Mouse (Mus musculus) heart, postnatal 0 days (tissue): ENCODE measurements around the gene Tmem26. TPM values are rescaled to one million over a fixed set of nuclear protein-coding genes. Genes with fewer than 3 reads are reported as not detected.
"Not testable (repeated sequence)": the region's sequence is repeated elsewhere in the genome, so short reads cannot be mapped to it uniquely, and the experiment has no call there.

Experiments used
- ATAC-seq: fragments of 200-750 bp; cut with Nextera tagmentation; 2 replicates; pipeline ENCODE4 v1.8.0; 2017; ENCODE audit warnings: low read depth, moderate number of reproducible peaks, moderate library complexity; ENCODE audit not compliant: insufficient read depth
- DNase-seq: peaks from one replicate; pipeline ENCODE4 v3.0.0-alpha.2; 2016; ENCODE audit warnings: low spot score
- H3K27ac ChIP-seq: fragments of 300-500 bp; sonication (generic); 2 replicates; pipeline ENCODE4 v1.5.1; 2014; ENCODE audit warnings: low read depth, mild to moderate bottlenecking
- H3K27me3 ChIP-seq: fragments of 300-500 bp; sonication (generic); 2 replicates; pipeline ENCODE4 v1.6.1; 2014; ENCODE audit warnings: low read length, mixed read lengths; ENCODE audit not compliant: control insufficient read depth, insufficient read depth
- H3K36me3 ChIP-seq: fragments of 300-500 bp; sonication (generic); replicated peaks from 2 replicates; pipeline ENCODE4 v1.6.1; 2014; ENCODE audit warnings: low read length, mixed read lengths; ENCODE audit not compliant: control insufficient read depth, insufficient read depth
- H3K4me1 ChIP-seq: fragments of 300-500 bp; sonication (generic); 2 replicates; pipeline ENCODE4 v1.6.1; 2014; ENCODE audit warnings: antibody characterized with exemption; ENCODE audit not compliant: control insufficient read depth, insufficient read depth
- H3K4me2 ChIP-seq: fragments of 300-500 bp; sonication (generic); 2 replicates; pipeline ENCODE4 v1.6.1; 2014; ENCODE audit warnings: low read depth, mild to moderate bottlenecking, low read length, moderate library complexity
- H3K4me3 ChIP-seq: fragments of 300-500 bp; sonication (generic); 2 replicates; pipeline ENCODE4 v1.5.1; 2014; ENCODE audit warnings: low read depth, low read length
- H3K9ac ChIP-seq: fragments of 300-500 bp; sonication (generic); replicated peaks from 2 replicates; pipeline ENCODE4 v1.6.1; 2014; ENCODE audit warnings: low read depth, low read length, mixed read lengths
- H3K9me3 ChIP-seq: fragments of 300-500 bp; sonication (generic); replicated peaks from 2 replicates; pipeline ENCODE4 v1.6.1; 2016; ENCODE audit warnings: low read length; ENCODE audit not compliant: control insufficient read depth
- CTCF ChIP-seq: IDR thresholded peaks from 2 replicates; pipeline ENCODE4 v1.5.1; 2016; ENCODE audit warnings: antibody characterized with exemption, control low read depth, low read depth
- EP300 ChIP-seq: IDR thresholded peaks from 2 replicates; pipeline ENCODE4 v1.6.1; 2016; ENCODE audit warnings: antibody characterized with exemption, low read depth
- WGBS: fragments of 180-500 bp; shearing (Covaris S2); extraction: QIAGEN DNeasy Blood & Tissue Kit; methylation state at CpG from one replicate; pipeline ENCODE4 v1.1.7; 2014; 5-methylcytosine and 5-hydroxymethylcytosine counted together
- polyA plus RNA-seq: library from polyadenylated mRNA; unstranded; fragments of >200 nt; fragmentation: Nextera tagmentation; extraction: Ambion mirVana; gene quantifications from 2 replicates; pipeline ENCODE4 v1.2.1, GENCODE M21; 2015
- total RNA-seq: library from RNA; depleted of rRNA; stranded (reverse); fragments of >200 nt; gene quantifications from 2 replicates; pipeline ENCODE4 v1.2.3, GENCODE M21; 2014; ENCODE audit warnings: low replicate concordance

Gene Tmem26
- total and polyA plus RNA-seq, 2 experiments from 2014 or later = 0.23 to 0.82 TPM

- peak overlapping the region; percentile 57 for H3K4me3 ChIP-seq
- no peak for TF ChIP-seq EP300
- TF ChIP-seq CTCF = no peak
- ATAC-seq = no peak
These were observed 895 bp downstream of the Tmem26 start for GRCm38 (mm10) chr10:68724361-68724720.

GRCm38 (mm10) chr10:68727464-68727863 is 4.0 kb downstream of the Tmem26 start:
- H3K27me3 ChIP-seq = peaks cover 8% of the 10 kb centered on the region; the same call in 1 of the 2 replicates
- H3K27ac ChIP-seq = no peak overlapping the region
- ATAC-seq (no peak), DNase-seq (no peak)
- H3K4me3 ChIP-seq = no peak overlapping the region
- H3K9ac ChIP-seq = no peak overlapping the region
- no peaks in the 10 kb centered on the region for H3K9me3 ChIP-seq
- no peak overlapping the region for H3K4me2 ChIP-seq
- TF ChIP-seq CTCF (no peak), EP300 (no peak)
- H3K4me1 ChIP-seq = peaks cover 13% of the 10 kb centered on the region
- WGBS = 63% methylated on average over 5 of the region's 5 CpGs
- H3K36me3 ChIP-seq = no peaks in the 10 kb centered on the region

More at GRCm38 (mm10) chr10:68724361-68724720, 895 bp downstream of the Tmem26 start:
- Histone ChIP-seq H3K36me3 (no peaks in the 10 kb centered on the region), H3K4me1 (peaks cover 13% of the 10 kb centered on the region), H3K9me3 (no peaks in the 10 kb centered on the region), H3K27ac (no peak overlapping the region), H3K4me2 (peak overlapping the region; percentile 92), H3K27me3 (peaks cover 8% of the 10 kb centered on the region; the same call in 1 of the 2 replicates), H3K9ac (no peak overlapping the region)
- 2% methylated on average over 11 of the region's 11 CpGs for WGBS
- DNase-seq = no peak

- 84% methylated on average over 3 of the region's 3 CpGs for WGBS
- Histone ChIP-seq H3K4me1 (no peaks in the 10 kb centered on the region), H3K4me3 (no peak overlapping the region), H3K9me3 (no peaks in the 10 kb centered on the region), H3K27ac (no peak overlapping the region), H3K27me3 (no peaks in the 10 kb centered on the region), H3K9ac (no peak overlapping the region), H3K4me2 (no peak overlapping the region), H3K36me3 (no peaks in the 10 kb centered on the region)
- TF ChIP-seq CTCF (no peak), EP300 (no peak)
- DNase-seq (no peak), ATAC-seq (no peak)
These were observed 12.2 kb downstream of the Tmem26 start for GRCm38 (mm10) chr10:68735621-68736020.

- no peaks in the 10 kb centered on the region for H3K36me3 ChIP-seq
- no peak overlapping the region for H3K9ac ChIP-seq
- H3K4me3 ChIP-seq = no peak overlapping the region
- no peak for DNase-seq
- no peak for ATAC-seq
- WGBS = 60% methylated on average over 7 of the region's 7 CpGs
- no peaks in the 10 kb centered on the region for H3K9me3 ChIP-seq
- H3K27ac ChIP-seq = no peak overlapping the region
- TF ChIP-seq CTCF = no peak
- no peak for TF ChIP-seq EP300
- H3K4me2 ChIP-seq = no peak overlapping the region
- H3K27me3 ChIP-seq = no peaks in the 10 kb centered on the region
- no peaks in the 10 kb centered on the region for H3K4me1 ChIP-seq
These were observed 13.9 kb downstream of the Tmem26 start for GRCm38 (mm10) chr10:68737391-68737790.

GRCm38 (mm10) chr10:68738981-68739380 is 15.5 kb downstream of the Tmem26 start:
- H3K4me2 ChIP-seq, ATAC-seq, H3K9ac ChIP-seq, H3K27ac ChIP-seq, H3K4me3 ChIP-seq, H3K9me3 ChIP-seq, H3K27me3 ChIP-seq, H3K4me1 ChIP-seq, DNase-seq, H3K36me3 ChIP-seq: not testable (repeated sequence)
- WGBS = 67% methylated on average over 1 of the region's 1 CpGs

- Histone ChIP-seq H3K4me1 (no peaks in the 10 kb centered on the region), H3K27me3 (no peaks in the 10 kb centered on the region), H3K27ac (no peak overlapping the region), H3K4me3 (no peak overlapping the region), H3K36me3 (no peaks in the 10 kb centered on the region), H3K9me3 (no peaks in the 10 kb centered on the region), H3K9ac (no peak overlapping the region), H3K4me2 (no peak overlapping the region)
- DNase-seq = no peak
- no peak for TF ChIP-seq EP300
- no peak for TF ChIP-seq CTCF
- no peak for ATAC-seq
- WGBS = 57% methylated on average over 2 of the region's 2 CpGs
These were observed 16.8 kb downstream of the Tmem26 start for GRCm38 (mm10) chr10:68740251-68740650.
